Mouse (Mus musculus): Measurements from ENCODE around the gene Vps53.

Gene Vps53

GRCm38 (mm10) chr11:76081048-76081640, 98.3 kb downstream of the Vps53 start:
- in situ Hi-C loops (cut with MboI; ENCODE audit: low pct_unique_long_range_greater_than_20kb in 1 of 2, low sequenced_read_pairs in 2 of 2, unreplicated experiment in 1 of 2), result loop anchor here (10.0 kb wide), 1 partner anchor 324 kb away; the partner anchor contains the start of gene Timm22 (in 2 of the 2)

DNA sequence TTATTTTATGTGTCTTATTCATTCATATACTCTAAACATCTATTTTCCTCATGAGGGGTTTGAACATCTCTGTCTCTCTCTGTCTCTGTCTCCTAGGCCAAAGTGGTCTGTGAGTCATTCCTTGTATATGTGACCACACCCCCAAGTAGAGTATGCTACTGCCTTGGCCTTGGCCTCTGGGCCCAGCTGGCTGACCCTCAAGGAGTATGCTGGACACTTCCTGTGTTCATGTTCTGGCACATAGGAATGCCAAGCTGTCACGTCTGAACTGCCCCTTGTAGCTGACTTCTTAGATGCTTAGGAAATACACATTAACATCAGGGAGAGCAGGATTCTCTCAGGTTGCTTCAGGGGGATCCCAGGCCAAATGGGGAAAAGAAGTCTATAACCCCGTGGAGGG, 99.2 kb downstream of the Vps53 start:
- in situ Hi-C loops (cut with MboI; ENCODE audit: low pct_unique_long_range_greater_than_20kb in 1 of 2, low sequenced_read_pairs in 2 of 2, unreplicated experiment in 1 of 2), result loop anchor here (10.0 kb wide), 1 partner anchor 325 kb away; the partner anchor contains the start of gene Timm22 (in 2 of the 2)

DNA sequence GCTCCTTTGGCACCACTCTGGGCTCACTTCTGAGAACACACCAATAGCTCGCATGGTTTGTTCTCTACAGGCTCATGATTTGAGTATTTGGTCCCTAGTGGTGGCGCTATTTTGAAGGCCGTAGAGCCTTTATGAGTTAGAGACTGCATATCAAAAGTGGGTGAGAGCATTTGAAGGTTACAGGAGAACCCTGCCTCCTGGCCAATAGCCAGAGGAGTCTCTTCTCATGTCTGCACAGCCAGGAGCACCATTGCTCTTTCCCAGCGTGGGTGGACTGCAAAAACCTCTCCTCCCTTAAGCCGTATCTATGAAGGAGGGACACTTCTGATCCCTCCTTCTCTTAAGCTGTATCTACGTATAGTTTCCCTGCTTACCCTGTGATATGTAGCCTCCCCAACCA, 102.1 kb downstream of the Vps53 start:
- in situ Hi-C loops (cut with MboI; ENCODE audit: low pct_unique_long_range_greater_than_20kb in 1 of 2, low sequenced_read_pairs in 2 of 2, unreplicated experiment in 1 of 2), result no loop called here

- in situ Hi-C loops (cut with MboI; ENCODE audit: low pct_unique_long_range_greater_than_20kb in 1 of 2, low sequenced_read_pairs in 2 of 2, unreplicated experiment in 1 of 2), result no loop called here
These were observed 105.0 kb downstream of the Vps53 start for GRCm38 (mm10) chr11:76074296-76075093.

GRCm38 (mm10) chr11:76069816-76070215, 109.6 kb downstream of the Vps53 start:
- in situ Hi-C loops (cut with MboI; ENCODE audit: low pct_unique_long_range_greater_than_20kb in 1 of 2, low sequenced_read_pairs in 2 of 2, unreplicated experiment in 1 of 2), result no loop called here

GRCm38 (mm10) chr11:76066563-76067156, 112.8 kb downstream of the Vps53 start:
- in situ Hi-C loops (cut with MboI; ENCODE audit: low pct_unique_long_range_greater_than_20kb in 1 of 2, low sequenced_read_pairs in 2 of 2, unreplicated experiment in 1 of 2), result no loop called here

DNA sequence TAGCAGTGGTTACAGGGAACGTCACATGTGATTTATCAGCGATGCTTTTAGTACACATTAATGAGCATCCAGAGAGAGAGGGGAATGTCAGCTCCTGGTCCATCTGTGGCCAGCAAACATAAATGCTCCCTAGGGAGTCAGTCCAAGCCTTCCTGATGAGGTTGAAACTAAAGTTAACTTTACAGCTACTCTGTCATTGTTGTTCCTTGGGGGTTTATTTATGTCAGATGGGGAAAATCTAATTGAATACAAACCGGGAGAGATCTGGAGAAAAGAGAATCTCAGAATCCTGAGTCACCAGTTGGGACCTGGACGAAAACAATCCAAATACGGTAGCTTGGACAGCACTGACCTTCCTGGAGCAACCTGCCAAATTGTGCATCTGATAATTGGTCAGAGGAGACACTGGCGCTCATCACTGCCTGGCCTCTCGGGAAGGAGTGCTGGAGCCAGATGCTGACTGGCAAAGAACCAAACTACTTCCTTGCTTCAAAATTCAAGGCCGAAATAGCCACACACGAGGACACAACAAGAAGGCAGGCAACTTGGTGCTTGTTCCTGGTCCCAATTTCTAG, 113.8 kb downstream of the Vps53 start:
- in situ Hi-C loops (cut with MboI; ENCODE audit: low pct_unique_long_range_greater_than_20kb in 1 of 2, low sequenced_read_pairs in 2 of 2, unreplicated experiment in 1 of 2), result no loop called here

DNA sequence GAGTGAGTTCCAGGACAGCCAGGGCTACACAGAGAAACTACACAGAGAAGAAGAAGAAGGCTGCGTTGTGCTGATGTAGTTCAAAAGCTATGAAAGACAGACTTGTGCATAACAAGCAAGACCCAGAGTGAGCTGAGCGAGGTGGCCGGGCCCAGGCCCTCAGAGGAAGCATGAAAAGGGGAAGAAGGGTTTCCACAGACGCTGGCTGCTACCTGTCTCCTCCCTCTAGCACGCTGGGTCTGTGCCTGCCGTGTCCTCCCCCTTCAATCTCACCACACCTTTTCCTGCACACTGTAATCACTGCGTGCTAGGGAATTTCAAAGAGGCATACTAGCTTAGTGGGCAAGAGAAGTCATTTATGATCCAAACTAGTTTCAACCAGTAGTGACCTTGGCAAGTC, 115.0 kb downstream of the Vps53 start:
- in situ Hi-C loops (cut with MboI; ENCODE audit: low pct_unique_long_range_greater_than_20kb in 1 of 2, low sequenced_read_pairs in 2 of 2, unreplicated experiment in 1 of 2), result no loop called here

- in situ Hi-C loops (cut with MboI; ENCODE audit: low pct_unique_long_range_greater_than_20kb in 1 of 2, low sequenced_read_pairs in 2 of 2, unreplicated experiment in 1 of 2), result no loop called here
These were observed 118.5 kb downstream of the Vps53 start for GRCm38 (mm10) chr11:76060906-76061305.

GRCm38 (mm10) chr11:76059971-76060370, 119.5 kb downstream of the Vps53 start:
- in situ Hi-C loops (cut with MboI; ENCODE audit: low pct_unique_long_range_greater_than_20kb in 1 of 2, low sequenced_read_pairs in 2 of 2, unreplicated experiment in 1 of 2), result no loop called here

DNA sequence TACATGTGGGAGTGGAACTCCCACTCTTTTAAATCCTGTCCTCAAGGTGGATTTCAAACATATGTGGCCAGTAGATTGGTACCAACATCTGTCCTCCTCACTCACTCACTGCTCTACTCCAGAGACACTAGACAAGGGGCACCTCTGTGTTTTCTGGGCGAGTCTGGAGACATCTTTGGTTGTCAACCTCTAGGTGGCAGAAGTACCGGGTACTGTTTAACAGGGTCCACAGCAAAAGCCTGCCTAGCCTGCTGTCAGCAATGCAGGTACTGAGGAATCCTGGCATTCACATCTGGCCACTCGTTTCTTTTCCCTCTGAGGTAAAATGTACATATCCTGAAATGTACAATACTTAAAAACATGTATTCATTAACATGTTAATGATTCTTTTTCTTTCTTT, 123.0 kb downstream of the Vps53 start:
- in situ Hi-C loops (cut with MboI; ENCODE audit: low pct_unique_long_range_greater_than_20kb in 1 of 2, low sequenced_read_pairs in 2 of 2, unreplicated experiment in 1 of 2), result no loop called here

- in situ Hi-C loops (cut with MboI; ENCODE audit: low pct_unique_long_range_greater_than_20kb in 1 of 2, low sequenced_read_pairs in 2 of 2, unreplicated experiment in 1 of 2), result no loop called here
These were observed 127.0 kb downstream of the Vps53 start for GRCm38 (mm10) chr11:76052496-76052895.

DNA sequence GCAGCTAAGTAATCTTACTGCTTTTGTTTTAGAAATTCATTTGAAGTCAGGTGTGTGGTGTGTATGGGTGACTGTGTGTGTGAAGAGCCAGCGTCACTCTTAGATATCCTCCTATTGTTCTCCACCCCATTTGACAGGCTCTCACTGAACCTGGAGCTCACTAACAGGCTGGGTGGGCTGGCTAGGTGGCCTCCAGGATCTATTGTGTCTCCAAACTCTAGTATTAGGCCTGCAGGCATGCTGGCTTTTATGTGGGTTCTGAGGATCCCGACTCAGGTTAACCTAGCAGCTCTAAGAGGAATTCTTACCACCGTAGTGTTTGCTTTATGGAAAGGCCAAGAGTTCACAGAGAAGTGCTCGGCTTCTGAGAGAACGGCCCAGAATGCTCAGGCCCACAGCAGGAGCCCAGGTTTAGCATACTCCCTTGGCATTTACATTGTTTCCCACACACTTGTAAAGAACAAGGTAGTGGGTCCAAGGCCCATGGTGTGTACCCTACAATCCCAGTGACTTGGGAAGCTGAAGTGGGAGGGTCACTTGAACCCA, 128.4 kb downstream of the Vps53 start:
- in situ Hi-C loops (cut with MboI; ENCODE audit: low pct_unique_long_range_greater_than_20kb in 1 of 2, low sequenced_read_pairs in 2 of 2, unreplicated experiment in 1 of 2), result no loop called here

DNA sequence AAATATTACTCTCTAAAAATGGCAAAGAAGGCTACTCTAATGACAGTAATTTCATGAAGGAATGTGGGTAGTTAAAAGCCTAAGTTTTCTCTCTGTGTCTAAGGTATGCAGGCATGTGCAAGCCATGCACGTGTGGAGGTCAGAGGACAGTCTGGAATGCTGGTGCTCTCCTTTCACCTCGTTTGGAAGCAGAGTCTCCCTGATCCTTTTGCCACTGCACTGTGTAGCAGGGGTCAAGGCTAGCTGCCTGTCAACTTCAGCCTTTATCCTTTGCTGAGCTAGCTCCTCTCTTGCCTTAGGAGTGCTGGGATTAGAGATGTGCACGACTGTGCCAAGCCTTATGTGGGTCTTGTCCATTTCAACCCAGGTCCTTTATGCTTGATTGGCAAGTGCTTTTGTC, 128.9 kb downstream of the Vps53 start:
- in situ Hi-C loops (cut with MboI; ENCODE audit: low pct_unique_long_range_greater_than_20kb in 1 of 2, low sequenced_read_pairs in 2 of 2, unreplicated experiment in 1 of 2), result no loop called here

DNA sequence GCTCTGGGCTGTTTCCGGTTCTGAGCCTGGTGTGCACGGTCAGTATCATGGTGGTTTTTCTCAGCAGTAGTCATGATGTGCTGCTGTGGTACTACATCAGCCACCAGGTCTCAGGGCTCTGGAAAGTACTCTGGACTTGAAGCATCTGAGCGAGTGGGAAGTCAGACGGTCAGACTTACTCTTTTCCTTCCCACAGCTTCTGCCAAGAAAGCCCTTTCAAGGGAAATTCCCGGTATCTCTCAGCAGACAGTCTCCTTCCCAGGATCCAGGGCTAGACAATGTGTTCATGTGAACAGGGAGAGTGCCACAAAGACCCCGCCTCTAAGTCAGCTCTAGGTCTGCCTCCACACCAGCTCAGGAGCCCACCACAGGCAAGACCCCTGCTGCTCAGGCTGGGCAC, 134.1 kb downstream of the Vps53 start:
- in situ Hi-C loops (cut with MboI; ENCODE audit: low pct_unique_long_range_greater_than_20kb in 1 of 2, low sequenced_read_pairs in 2 of 2, unreplicated experiment in 1 of 2), result no loop called here

GRCm38 (mm10) chr11:76044468-76044867, 135.0 kb downstream of the Vps53 start:
- in situ Hi-C loops (cut with MboI; ENCODE audit: low pct_unique_long_range_greater_than_20kb in 1 of 2, low sequenced_read_pairs in 2 of 2, unreplicated experiment in 1 of 2), result no loop called here

DNA sequence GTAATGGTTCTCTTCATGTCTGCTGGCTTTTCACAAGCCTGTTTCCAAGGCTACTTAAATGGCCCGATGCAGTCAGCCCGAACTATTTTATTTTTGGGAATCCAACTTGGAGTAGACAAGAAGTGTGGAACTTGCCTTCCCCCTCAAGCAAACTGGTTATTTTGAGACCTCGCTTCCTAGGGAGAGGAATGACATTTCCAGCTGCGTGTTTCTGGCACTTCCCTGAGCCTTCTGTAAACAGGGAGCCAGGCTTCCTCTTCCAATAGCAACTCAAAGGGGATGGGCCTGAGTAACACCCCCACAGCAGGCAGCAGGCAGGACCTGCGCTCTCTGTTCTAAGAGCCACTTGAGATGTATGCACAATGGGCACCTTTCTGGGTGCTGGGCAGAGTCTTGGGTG, 136.6 kb downstream of the Vps53 start:
- in situ Hi-C loops (cut with MboI; ENCODE audit: low pct_unique_long_range_greater_than_20kb in 1 of 2, low sequenced_read_pairs in 2 of 2, unreplicated experiment in 1 of 2), result no loop called here

DNA sequence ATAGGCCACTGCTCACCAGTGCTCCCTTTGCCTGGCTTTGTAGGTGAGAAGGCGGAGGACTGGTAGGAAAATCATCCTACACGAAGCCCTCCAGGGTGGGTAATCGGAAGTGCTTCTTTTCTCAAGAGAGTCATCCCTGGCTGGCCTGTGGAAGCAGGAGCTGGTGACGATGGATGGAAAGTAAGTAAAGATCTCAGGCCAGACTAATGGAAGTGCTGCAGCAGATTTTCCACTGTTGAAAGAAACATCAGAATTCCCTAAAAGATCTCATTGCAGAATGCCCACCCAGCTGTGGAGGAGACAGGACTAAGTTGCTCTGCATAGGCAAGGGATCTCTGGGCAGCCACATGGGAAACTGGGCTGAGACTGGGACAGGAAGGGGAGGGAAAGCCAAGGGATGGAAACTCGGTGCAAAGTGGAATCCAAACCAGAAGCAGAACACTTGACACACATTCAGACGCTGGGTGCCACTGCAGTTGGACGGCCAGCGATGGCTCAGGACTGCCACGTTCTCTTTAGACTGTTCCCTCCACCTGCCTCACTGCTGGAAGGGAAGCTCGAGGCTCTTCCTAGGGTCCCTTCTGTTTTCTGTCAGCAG, 137.3 kb downstream of the Vps53 start:
- in situ Hi-C loops (cut with MboI; ENCODE audit: low pct_unique_long_range_greater_than_20kb in 1 of 2, low sequenced_read_pairs in 2 of 2, unreplicated experiment in 1 of 2), result no loop called here
